Mouse (Mus musculus) liver, embryonic 16.5 days (tissue): ENCODE results near the gene Sh3rf1. TPM values are rescaled to one million over a fixed set of nuclear protein-coding genes. Genes with fewer than 3 reads are reported as not detected.

ENCODE experiments used
- ATAC-seq: fragments of 200-750 bp; cut with Nextera tagmentation; 2 replicates; pipeline ENCODE4 v1.8.0; 2017; ENCODE audit warnings: low read depth, mild to moderate bottlenecking, moderate number of reproducible peaks, moderate library complexity
- H3K27ac ChIP-seq: fragments of 300-500 bp; sonication (generic); 2 replicates; pipeline ENCODE4 v1.5.1; 2014; ENCODE audit warnings: mild to moderate bottlenecking, low read length
- H3K27me3 ChIP-seq: fragments of 300-500 bp; sonication (generic); 2 replicates; pipeline ENCODE4 v1.6.1; 2014; ENCODE audit warnings: low read depth, low read length, mixed read lengths; ENCODE audit not compliant: control insufficient read depth, insufficient read depth
- H3K36me3 ChIP-seq: fragments of 300-500 bp; sonication (generic); 2 replicates; pipeline ENCODE4 v1.6.1; 2014; ENCODE audit warnings: mild to moderate bottlenecking; ENCODE audit not compliant: control insufficient read depth, insufficient read depth
- H3K4me1 ChIP-seq: fragments of 300-500 bp; sonication (generic); 2 replicates; pipeline ENCODE4 v1.6.1; 2014; ENCODE audit warnings: low read depth, low read length, mixed read lengths; ENCODE audit not compliant: control insufficient read depth
- H3K4me2 ChIP-seq: fragments of 300-500 bp; sonication (generic); 2 replicates; pipeline ENCODE4 v1.6.1; 2014; ENCODE audit warnings: low read depth, low read length, mixed read lengths
- H3K4me3 ChIP-seq: fragments of 300-500 bp; sonication (generic); 2 replicates; pipeline ENCODE4 v1.5.1; 2014; ENCODE audit warnings: low read depth, mild to moderate bottlenecking, low read length
- H3K9ac ChIP-seq: fragments of 300-500 bp; sonication (generic); 2 replicates; pipeline ENCODE4 v1.6.1; 2014; ENCODE audit warnings: low read depth, low read length
- H3K9me3 ChIP-seq: fragments of 300-500 bp; sonication (generic); replicated peaks from 2 replicates; pipeline ENCODE4 v1.6.1; 2016; ENCODE audit warnings: low read length; ENCODE audit not compliant: control insufficient read depth
- WGBS: fragments of 180-500 bp; shearing (Covaris S2); extraction: QIAGEN DNeasy Blood & Tissue Kit; methylation state at CpG from one replicate; pipeline ENCODE4 v1.1.7; 2014; ENCODE audit not compliant: insufficient replicate concordance; 5-methylcytosine and 5-hydroxymethylcytosine counted together
- polyA plus RNA-seq: library from polyadenylated mRNA; unstranded; fragments of >200 nt; fragmentation: Nextera tagmentation; extraction: Ambion mirVana; gene quantifications from 2 replicates; pipeline ENCODE4 v1.2.1, GENCODE M21; 2015

The Sh3rf1 gene
- polyA plus RNA-seq, 1 experiment from 2014 or later = 1.5 TPM

DNA sequence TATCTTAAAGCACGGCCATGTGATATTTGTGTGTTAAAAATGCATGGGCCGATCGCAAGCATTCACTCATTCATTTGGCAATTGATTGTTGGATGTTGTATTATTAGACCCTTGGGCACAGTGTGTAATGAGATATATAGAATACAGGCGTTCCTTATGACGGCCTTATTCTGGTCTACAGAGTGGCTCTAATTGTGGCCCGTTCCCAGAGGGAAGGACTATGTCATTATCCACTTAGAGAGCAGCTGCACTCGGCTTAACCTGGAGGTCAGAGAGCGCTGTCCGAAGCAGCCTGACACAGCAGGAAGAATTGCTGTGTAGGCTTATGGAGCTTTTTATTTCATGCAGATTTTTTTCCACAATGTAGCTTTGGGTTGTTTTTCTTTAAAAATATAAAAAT, 126.8 kb downstream of the Sh3rf1 start:
- H3K27me3 ChIP-seq = no peaks in the 10 kb centered on the region
- no peak overlapping the region for H3K4me2 ChIP-seq
- H3K4me1 ChIP-seq = no peaks in the 10 kb centered on the region
- H3K9me3 ChIP-seq = no peaks in the 10 kb centered on the region
- no peak for ATAC-seq
- no peak overlapping the region for H3K9ac ChIP-seq
- H3K36me3 ChIP-seq = no peaks in the 10 kb centered on the region
- 75% methylated on average over 9 of the region's 9 CpGs for WGBS
- H3K4me3 ChIP-seq = no peak overlapping the region
- H3K27ac ChIP-seq = no peak overlapping the region

DNA sequence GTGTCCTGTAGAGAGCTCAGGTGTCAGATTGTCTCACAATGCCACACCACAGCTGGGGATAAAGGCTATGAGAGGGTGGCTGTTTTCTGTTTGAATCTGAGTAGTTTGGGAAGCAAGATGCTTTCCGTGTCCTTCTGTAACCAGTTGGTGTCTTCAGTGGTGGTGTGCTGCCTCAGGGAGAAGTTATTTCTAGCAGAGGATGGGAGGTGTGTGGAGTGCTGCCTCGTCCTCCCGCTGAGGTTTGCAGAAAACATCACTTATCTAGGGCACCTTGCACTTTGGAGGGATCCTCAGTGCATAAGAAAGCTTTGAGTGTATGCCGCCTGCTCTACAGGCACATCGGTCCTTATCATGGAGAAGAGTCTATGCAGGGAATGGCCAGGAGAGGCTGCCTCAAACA, 128.0 kb downstream of the Sh3rf1 start:
- no peak for ATAC-seq

GRCm38 (mm10) chr8:61355503-61355902, 131.8 kb downstream of the Sh3rf1 start:
- no peaks in the 10 kb centered on the region for H3K27me3 ChIP-seq
- H3K27ac ChIP-seq = no peak overlapping the region
- no peaks in the 10 kb centered on the region for H3K36me3 ChIP-seq
- ATAC-seq = no peak
- no peaks in the 10 kb centered on the region for H3K9me3 ChIP-seq
- WGBS = 63% methylated on average over 5 of the region's 5 CpGs
- H3K9ac ChIP-seq = no peak overlapping the region
- H3K4me1 ChIP-seq = no peaks in the 10 kb centered on the region
- no peak overlapping the region for H3K4me3 ChIP-seq
- no peak overlapping the region for H3K4me2 ChIP-seq

More for the DNA sequence above, 128.0 kb downstream of the Sh3rf1 start:
- Histone ChIP-seq H3K4me3 (no peak overlapping the region), H3K27me3 (no peaks in the 10 kb centered on the region), H3K27ac (no peak overlapping the region), H3K36me3 (no peaks in the 10 kb centered on the region), H3K9me3 (no peaks in the 10 kb centered on the region), H3K4me2 (no peak overlapping the region), H3K9ac (no peak overlapping the region), H3K4me1 (no peaks in the 10 kb centered on the region)
- WGBS = 75% methylated on average over 5 of the region's 5 CpGs

- Histone ChIP-seq H3K4me3 (no peak overlapping the region), H3K9me3 (no peaks in the 10 kb centered on the region), H3K27me3 (no peaks in the 10 kb centered on the region), H3K4me1 (no peaks in the 10 kb centered on the region), H3K4me2 (no peak overlapping the region), H3K36me3 (no peaks in the 10 kb centered on the region), H3K27ac (no peak overlapping the region), H3K9ac (no peak overlapping the region)
- no peak for ATAC-seq
- 25% methylated on average over 8 of the region's 8 CpGs for WGBS
Measured at GRCm38 (mm10) chr8:61359004-61359403, 135.3 kb downstream of the Sh3rf1 start.

DNA sequence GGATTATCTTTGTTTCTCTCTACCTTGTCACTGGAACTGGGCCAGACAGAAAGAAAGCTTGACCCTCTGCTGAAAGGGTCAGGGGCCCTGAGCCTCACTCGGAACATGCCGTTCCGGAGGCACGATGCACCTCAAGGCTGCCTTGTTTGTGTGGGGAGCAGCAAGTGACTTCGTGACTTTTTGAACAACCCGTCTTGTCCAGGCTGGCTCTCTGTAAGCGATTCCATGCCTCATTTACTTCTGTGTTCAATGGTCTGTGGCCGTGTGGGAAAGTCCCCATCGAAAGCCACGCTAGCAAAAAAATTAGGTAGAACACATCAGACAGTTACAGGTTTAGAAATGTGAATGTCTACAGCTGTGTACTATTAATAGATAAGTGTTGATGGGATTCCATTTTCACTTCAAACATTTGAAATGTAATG, 136.2 kb downstream of the Sh3rf1 start:
- 74% methylated on average over 10 of the region's 10 CpGs for WGBS
- H3K9ac ChIP-seq = no peak overlapping the region
- ATAC-seq = no peak
- no peaks in the 10 kb centered on the region for H3K36me3 ChIP-seq
- H3K27ac ChIP-seq = no peak overlapping the region
- H3K9me3 ChIP-seq = no peaks in the 10 kb centered on the region
- H3K4me2 ChIP-seq = no peak overlapping the region
- H3K4me1 ChIP-seq = no peaks in the 10 kb centered on the region
- no peaks in the 10 kb centered on the region for H3K27me3 ChIP-seq
- H3K4me3 ChIP-seq = no peak overlapping the region

GRCm38 (mm10) chr8:61360362-61360761, 136.7 kb downstream of the Sh3rf1 start:
- no peak overlapping the region for H3K4me3 ChIP-seq
- H3K27ac ChIP-seq = no peak overlapping the region
- WGBS = 69% methylated on average over 4 of the region's 4 CpGs
- H3K36me3 ChIP-seq = no peaks in the 10 kb centered on the region
- no peak overlapping the region for H3K4me2 ChIP-seq
- H3K27me3 ChIP-seq = no peaks in the 10 kb centered on the region
- no peak overlapping the region for H3K9ac ChIP-seq
- no peaks in the 10 kb centered on the region for H3K9me3 ChIP-seq
- H3K4me1 ChIP-seq = no peaks in the 10 kb centered on the region
- no peak for ATAC-seq

GRCm38 (mm10) chr8:61361476-61361875, 137.8 kb downstream of the Sh3rf1 start:
- Histone ChIP-seq H3K4me3 (no peak overlapping the region), H3K4me1 (no peaks in the 10 kb centered on the region), H3K9me3 (no peaks in the 10 kb centered on the region), H3K4me2 (no peak overlapping the region), H3K27me3 (no peaks in the 10 kb centered on the region), H3K9ac (no peak overlapping the region), H3K27ac (no peak overlapping the region), H3K36me3 (no peaks in the 10 kb centered on the region)
- 83% methylated on average over 11 of the region's 11 CpGs for WGBS
- ATAC-seq = no peak

- no peaks in the 10 kb centered on the region for H3K27me3 ChIP-seq
- H3K4me1 ChIP-seq = no peaks in the 10 kb centered on the region
- no peaks in the 10 kb centered on the region for H3K9me3 ChIP-seq
- no peak overlapping the region for H3K4me3 ChIP-seq
- H3K4me2 ChIP-seq = no peak overlapping the region
- H3K36me3 ChIP-seq = no peaks in the 10 kb centered on the region
- H3K27ac ChIP-seq = no peak overlapping the region
- ATAC-seq = no peak
- whole genome bisulfite sequencing = 72% methylated on average over 9 of the region's 9 CpGs
- no peak overlapping the region for H3K9ac ChIP-seq
Measured at GRCm38 (mm10) chr8:61362301-61362913, 138.7 kb downstream of the Sh3rf1 start.

- ATAC-seq = no peak
- Histone ChIP-seq H3K4me2 (no peak overlapping the region), H3K9me3 (no peaks in the 10 kb centered on the region), H3K9ac (no peak overlapping the region), H3K4me3 (no peak overlapping the region), H3K27ac (no peak overlapping the region), H3K36me3 (no peaks in the 10 kb centered on the region), H3K27me3 (no peaks in the 10 kb centered on the region), H3K4me1 (no peaks in the 10 kb centered on the region)
- 85% methylated on average over 9 of the region's 9 CpGs for WGBS
Measured at GRCm38 (mm10) chr8:61373303-61373702, 149.6 kb downstream of the Sh3rf1 start.
